Mouse (Mus musculus) forebrain, embryonic 10.5 days (tissue): ENCODE results near the gene Lrp3. TPM values are rescaled to one million over a fixed set of nuclear protein-coding genes. Genes with fewer than 3 reads are reported as not detected.

Experiments
- DNase-seq: peaks from one replicate; pipeline ENCODE4 v3.0.0-alpha.2; 2017; ENCODE audit warnings: low spot score; ENCODE audit errors: extremely low spot score
- H3K27ac ChIP-seq: fragments of 300-500 bp; sonication (generic); 2 replicates; pipeline ENCODE4 v1.5.1; 2016; ENCODE audit warnings: mild to moderate bottlenecking
- H3K27me3 ChIP-seq: fragments of 300-500 bp; sonication (generic); 2 replicates; pipeline ENCODE4 v1.6.1; 2016; ENCODE audit warnings: mild to moderate bottlenecking; ENCODE audit not compliant: poor library complexity, severe bottlenecking
- H3K36me3 ChIP-seq: fragments of 300-500 bp; sonication (generic); replicated peaks from 2 replicates; pipeline ENCODE4 v1.6.1; 2016; ENCODE audit warnings: mild to moderate bottlenecking, moderate library complexity
- H3K4me1 ChIP-seq: fragments of 300-500 bp; sonication (generic); 2 replicates; pipeline ENCODE4 v1.6.1; 2016
- H3K4me3 ChIP-seq: fragments of 300-500 bp; sonication (generic); 2 replicates; pipeline ENCODE4 v1.5.1; 2016; ENCODE audit warnings: mild to moderate bottlenecking, moderate library complexity
- H3K9me3 ChIP-seq: fragments of 300-500 bp; sonication (generic); 2 replicates; pipeline ENCODE4 v1.6.1; 2016; ENCODE audit warnings: mild to moderate bottlenecking, moderate library complexity
- WGBS: fragments of 180-500 bp; shearing (Covaris S2); methylation state at CpG from one replicate; pipeline ENCODE4 v1.1.7; 2016; 5-methylcytosine and 5-hydroxymethylcytosine counted together
- polyA plus RNA-seq: library from polyadenylated mRNA; unstranded; fragments of >200 nt; fragmentation: Nextera tagmentation; extraction: Ambion mirVana; gene quantifications from 2 replicates; pipeline ENCODE4 v1.2.1, GENCODE M21; 2016

Lrp3 gene
- polyA plus RNA-seq, 1 experiment from 2014 or later = 11.9 TPM

DNA sequence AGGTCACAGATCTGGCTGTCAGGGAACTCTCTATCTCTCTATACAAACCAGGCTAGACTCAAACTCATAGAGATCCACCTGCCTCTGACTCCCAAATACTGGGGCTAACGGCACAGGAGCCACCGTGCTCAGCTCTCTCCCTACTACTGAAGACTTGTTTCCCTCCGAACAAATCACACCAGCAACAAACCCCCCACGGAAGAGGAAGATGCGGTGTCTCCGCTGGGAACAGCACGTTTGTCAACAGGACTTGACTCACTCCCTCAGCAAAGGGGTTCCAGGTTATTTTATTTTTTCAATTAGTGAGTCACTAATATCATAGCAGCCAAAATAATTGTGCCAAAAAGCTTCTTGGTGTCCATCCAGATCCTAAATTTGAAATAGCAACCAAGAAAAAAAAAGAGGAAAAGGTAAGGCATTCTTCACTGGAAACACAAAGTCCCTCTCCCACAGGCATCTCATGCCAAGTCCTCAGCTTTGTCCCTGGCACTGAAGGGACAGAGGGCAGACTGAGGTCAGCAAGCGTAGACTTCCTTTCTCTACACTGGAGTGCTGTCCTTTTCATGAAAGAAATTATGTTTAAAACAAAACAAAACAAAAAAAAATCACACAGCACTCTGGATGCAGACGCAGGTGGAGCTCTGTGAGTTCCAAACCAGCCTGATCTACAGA, 5.5 kb upstream of the Lrp3 start:
- Histone ChIP-seq H3K9me3 (no peaks in the 10 kb centered on the region), H3K4me3 (no peak overlapping the region), H3K36me3 (no peaks in the 10 kb centered on the region), H3K27ac (no peak overlapping the region), H3K4me1 (peaks cover 6% of the 10 kb centered on the region), H3K27me3 (peaks cover 18% of the 10 kb centered on the region)
- 79% methylated on average over 9 of the region's 9 CpGs for WGBS
- DNase-seq = no peak

DNA sequence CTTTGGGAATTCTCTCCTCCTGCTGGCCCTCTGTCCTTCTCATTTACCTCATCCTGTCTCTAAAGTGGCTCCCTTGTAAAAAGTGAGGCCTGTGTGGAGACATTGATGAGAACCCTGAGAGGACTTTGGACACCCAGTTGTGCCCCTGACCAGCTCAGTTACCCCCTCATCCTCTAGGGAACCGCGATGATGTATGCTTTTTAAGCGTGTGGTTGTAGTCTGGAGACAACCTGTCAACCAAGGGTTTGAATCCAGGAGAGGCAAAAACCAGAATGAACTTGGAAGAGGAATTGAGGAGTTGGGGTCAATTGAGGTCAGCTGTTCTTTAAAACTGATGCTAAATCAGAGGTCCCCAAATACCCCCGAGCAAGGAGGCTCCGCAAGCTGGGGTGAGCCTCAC, 433 bp upstream of the Lrp3 start:
- Histone ChIP-seq H3K27ac (peak overlapping the region; percentile 95), H3K4me3 (peak overlapping the region; percentile 85), H3K36me3 (peaks cover 27% of the 10 kb centered on the region), H3K9me3 (no peaks in the 10 kb centered on the region), H3K27me3 (peaks cover 23% of the 10 kb centered on the region), H3K4me1 (peaks cover 36% of the 10 kb centered on the region)
- WGBS = 42% methylated on average over 5 of the region's 5 CpGs
- no peak for DNase-seq

DNA sequence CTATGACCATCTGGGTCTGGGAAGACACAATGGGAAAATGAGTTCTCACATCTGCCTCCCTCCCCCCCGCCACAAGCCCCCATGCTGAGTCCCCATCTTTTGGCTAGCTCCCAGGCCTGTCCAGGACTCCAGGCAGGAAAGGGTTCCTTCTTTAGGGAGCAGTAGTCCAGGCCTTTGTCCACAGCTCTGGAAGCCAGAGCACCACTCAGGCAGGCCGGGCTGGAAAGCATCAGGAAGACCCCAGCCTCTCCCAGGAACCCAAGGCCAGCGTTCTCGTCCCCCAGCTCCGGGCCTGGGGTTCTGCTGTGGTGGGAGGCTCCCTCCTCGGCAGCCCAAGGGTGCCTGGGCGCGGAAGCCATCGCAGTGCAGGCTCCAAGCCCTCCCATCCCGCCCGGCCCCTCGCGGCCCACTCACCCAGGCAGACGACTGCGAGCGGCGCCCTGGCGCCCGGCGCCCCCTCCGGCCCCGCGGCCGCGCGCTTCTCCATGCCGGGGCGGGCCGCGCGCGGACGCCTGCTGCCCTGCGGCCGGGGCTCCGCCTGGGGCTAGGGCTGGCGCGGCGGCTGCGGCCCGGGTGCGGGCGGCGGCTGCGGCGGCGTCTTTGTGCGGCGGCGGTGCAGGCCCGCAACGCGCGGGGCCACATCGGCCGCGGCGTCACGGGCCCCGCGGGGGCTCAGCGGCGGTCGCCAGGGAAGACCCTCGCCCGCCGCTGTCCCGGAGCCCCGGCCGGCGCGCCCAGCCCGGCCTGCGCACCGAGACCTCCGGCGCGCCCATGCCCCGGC, 666 bp downstream of the Lrp3 start:
- Histone ChIP-seq H3K4me3 (peak overlapping the region; percentile 85), H3K36me3 (peaks cover 38% of the 10 kb centered on the region), H3K9me3 (no peaks in the 10 kb centered on the region), H3K27ac (peak overlapping the region; percentile 95), H3K27me3 (peaks cover 23% of the 10 kb centered on the region), H3K4me1 (peaks cover 36% of the 10 kb centered on the region)
- WGBS = 6% methylated on average over 79 of the region's 79 CpGs
- DNase-seq = peak; percentile 52

DNA sequence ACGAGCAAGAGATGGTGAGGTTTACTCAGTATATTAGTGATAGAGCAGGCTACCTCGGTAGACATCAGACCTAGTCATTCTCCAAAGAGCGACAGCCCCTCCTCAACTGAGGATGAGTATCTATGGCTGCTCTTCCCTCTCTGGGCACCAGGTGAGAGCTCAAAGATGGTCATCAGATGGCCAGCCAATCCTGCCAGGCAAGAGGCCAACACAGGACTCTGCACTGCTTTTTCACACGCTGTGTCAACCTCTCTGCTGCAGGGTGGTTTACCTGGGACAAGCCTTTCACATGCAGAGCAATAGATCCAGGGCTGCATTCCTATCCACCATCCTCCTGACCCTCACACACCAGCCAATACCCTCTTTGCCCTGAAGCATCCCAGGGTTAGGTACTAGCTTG, 3.5 kb downstream of the Lrp3 start:
- DNase-seq = no peak
- 88% methylated on average over 4 of the region's 4 CpGs for WGBS
- Histone ChIP-seq H3K27me3 (peaks cover 14% of the 10 kb centered on the region), H3K36me3 (peaks cover 66% of the 10 kb centered on the region), H3K9me3 (peaks cover 3% of the 10 kb centered on the region; the same call in 1 of the 2 replicates), H3K27ac (no peak overlapping the region), H3K4me3 (no peak overlapping the region), H3K4me1 (peaks cover 32% of the 10 kb centered on the region)

DNA sequence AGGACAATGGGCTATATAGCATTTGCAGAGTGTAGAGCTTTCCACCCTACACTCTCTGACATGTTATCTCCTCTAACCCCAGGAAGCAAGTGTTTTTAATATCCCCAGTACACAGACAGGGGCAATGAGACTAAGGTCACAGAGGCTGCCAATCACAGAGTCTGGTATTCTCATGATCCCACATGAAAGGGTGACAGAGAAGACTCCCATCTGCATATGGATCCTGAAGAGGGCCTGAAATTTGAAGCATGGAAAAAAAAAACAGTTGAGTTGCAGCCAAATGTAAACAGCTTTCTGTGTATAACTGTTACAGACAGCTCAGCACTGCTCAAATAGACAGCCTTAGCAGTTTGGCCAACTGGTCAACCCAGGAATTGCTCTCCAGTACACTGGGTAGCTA, 15.5 kb downstream of the Lrp3 start:
- no peak for DNase-seq
- H3K27ac ChIP-seq = no peak overlapping the region
- peaks cover 3% of the 10 kb centered on the region; the same call in 1 of the 2 replicates for H3K9me3 ChIP-seq
- H3K4me1 ChIP-seq = no peaks in the 10 kb centered on the region
- no peak overlapping the region for H3K4me3 ChIP-seq
- H3K36me3 ChIP-seq = peaks cover 59% of the 10 kb centered on the region
- no peaks in the 10 kb centered on the region for H3K27me3 ChIP-seq

DNA sequence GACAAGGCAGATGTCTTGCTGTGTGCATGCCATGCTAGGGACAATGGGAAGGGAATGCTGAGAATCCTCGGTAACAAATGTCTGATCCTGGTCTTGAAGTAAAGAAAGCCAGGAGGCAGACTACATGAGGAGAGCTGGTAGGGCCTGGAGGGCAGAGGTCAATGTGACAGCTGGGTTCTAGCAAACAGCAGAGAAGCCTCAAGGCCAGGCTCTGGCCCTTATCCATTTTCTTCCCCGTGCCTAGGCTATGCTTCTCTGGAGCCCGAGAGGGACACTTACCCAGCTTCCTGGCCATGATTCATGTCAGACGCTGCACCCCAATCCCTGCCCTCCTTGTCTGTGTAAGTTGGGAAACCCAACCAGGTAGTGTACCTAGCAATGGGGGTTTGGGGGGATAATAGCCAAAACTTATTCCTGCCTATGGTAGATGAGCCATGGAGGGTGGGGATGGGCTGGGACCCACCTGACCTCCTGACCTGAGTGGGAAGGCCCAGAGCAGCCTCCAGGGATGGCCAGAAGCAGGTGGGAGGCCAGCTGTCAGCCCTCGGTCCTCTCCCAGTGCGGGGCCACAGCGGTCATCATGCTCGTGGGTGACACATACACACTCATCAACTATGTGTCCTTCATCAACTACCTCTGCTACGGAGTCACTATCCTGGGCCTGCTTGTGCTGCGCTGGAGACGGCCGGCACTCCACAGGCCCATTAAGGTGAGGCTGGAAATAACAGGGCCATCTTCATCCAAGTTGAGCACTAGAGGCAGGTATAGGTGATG, 16.1 kb downstream of the Lrp3 start:
- no peaks in the 10 kb centered on the region for H3K4me1 ChIP-seq
- no peak overlapping the region for H3K27ac ChIP-seq
- no peak for DNase-seq
- WGBS = 93% methylated on average over 12 of the region's 12 CpGs
- no peaks in the 10 kb centered on the region for H3K27me3 ChIP-seq
- H3K4me3 ChIP-seq = no peak overlapping the region
- peaks cover 53% of the 10 kb centered on the region for H3K36me3 ChIP-seq
- peaks cover 3% of the 10 kb centered on the region; the same call in 1 of the 2 replicates for H3K9me3 ChIP-seq

DNA sequence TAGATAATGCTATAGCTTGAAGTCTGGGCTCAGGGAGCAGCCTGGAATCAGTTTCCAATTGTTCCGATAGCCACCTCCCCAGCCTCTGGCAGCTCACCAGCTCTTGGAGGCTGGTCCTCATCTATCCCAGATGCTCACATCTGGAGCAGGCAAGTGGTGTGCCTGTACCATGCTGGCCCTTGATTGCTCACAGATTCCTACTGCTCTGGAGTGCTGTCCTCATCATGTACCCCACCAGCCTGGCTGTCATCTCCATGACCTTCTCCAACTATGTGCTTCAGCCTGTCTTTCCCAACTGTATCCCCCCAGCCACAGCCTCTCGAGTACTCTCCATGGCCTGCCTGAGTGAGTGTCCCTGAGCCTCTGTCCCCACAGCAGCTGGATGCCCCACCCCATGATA, 18.3 kb downstream of the Lrp3 start:
- no peak overlapping the region for H3K4me3 ChIP-seq
- no peak overlapping the region for H3K27ac ChIP-seq
- DNase-seq = no peak
- WGBS = 84% methylated on average over 2 of the region's 2 CpGs
- peaks cover 32% of the 10 kb centered on the region for H3K36me3 ChIP-seq
- H3K27me3 ChIP-seq = no peaks in the 10 kb centered on the region; the same call in 1 of the 2 replicates
- H3K9me3 ChIP-seq = peaks cover 3% of the 10 kb centered on the region; the same call in 1 of the 2 replicates
- H3K4me1 ChIP-seq = peaks cover 8% of the 10 kb centered on the region

DNA sequence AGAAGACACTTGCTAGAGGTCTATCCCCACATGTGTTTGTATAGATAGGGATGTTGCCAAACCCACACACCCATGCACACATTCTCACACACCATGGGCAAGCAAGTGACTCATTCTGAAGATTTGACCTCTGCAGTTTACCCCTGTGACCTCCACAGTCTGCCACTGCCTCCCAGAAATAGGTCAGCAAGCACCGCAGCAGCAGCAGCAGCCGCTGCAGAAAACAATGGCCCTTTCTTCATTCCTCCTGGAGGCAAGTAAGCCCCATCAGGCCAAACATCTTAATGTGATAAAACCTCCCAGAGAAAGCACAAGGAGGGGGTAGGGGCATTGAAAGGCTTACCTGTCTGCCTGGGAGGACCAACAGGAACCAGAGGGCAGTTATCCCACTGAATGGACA, 24.0 kb downstream of the Lrp3 start:
- Histone ChIP-seq H3K27ac (no peak overlapping the region), H3K4me3 (no peak overlapping the region), H3K4me1 (peaks cover 33% of the 10 kb centered on the region), H3K9me3 (no peaks in the 10 kb centered on the region), H3K36me3 (no peaks in the 10 kb centered on the region), H3K27me3 (peaks cover 35% of the 10 kb centered on the region)
- DNase-seq = no peak
- 5% methylated on average over 2 of the region's 2 CpGs for WGBS

DNA sequence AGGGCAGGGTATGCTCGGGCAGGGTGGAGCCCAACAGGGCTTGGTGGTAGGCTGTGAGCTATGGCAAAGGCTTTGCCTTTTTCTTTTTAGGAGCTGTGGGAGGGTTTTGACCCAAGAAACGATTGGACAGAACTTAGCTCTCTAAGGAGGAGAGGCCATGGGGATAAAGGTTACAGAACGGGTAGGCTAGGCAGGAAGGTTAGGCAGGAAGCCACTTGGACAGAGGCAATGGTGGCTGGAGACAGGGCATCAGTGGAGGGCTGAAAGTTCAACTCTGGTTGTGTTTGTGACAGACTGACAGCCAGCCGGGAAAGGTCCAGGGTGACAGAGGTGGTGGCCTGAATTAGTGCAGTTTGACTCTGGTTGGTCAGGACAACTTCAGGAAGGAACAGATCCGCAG, 25.6 kb downstream of the Lrp3 start:
- 76% methylated on average over 5 of the region's 5 CpGs for WGBS
- H3K4me3 ChIP-seq = no peak overlapping the region
- no peak overlapping the region for H3K27ac ChIP-seq
- no peak for DNase-seq
- no peaks in the 10 kb centered on the region for H3K9me3 ChIP-seq
- peaks cover 50% of the 10 kb centered on the region for H3K27me3 ChIP-seq
- peaks cover 49% of the 10 kb centered on the region for H3K4me1 ChIP-seq
- no peaks in the 10 kb centered on the region for H3K36me3 ChIP-seq

DNA sequence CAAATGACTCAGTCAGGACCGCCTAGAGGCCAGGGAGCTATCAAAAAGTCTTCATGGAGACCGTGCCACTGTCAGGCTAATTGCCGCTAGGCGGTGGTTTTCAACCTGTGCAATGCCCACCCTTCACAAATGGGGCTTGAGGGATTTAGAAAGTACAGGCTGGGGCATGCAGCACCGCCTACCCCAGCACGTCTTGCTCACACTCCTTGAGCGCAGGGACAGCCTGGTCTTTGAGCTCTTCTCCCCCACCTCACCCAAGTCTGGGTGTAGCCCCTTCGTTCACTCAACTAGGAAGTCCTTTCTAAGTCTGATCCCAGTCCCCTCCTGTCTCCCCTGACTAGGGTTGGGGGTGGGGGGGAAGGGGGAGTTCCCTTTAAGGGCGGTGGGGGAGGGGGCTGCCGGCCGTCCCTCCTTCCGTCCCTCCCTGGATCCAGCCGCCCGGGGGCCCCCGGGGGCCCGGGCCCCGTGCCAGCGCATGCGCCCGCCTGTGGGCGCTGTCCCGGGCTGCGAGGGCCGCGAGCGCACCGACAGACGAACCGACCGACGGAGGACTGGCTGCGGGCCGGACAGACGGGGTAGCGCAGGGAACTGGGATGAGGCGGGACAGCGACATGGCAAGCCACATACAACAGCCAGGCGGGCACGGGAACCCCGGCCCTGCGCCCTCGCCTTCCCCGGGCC, 29.3 kb downstream of the Lrp3 start, which contains the start of gene Slc7a10:
Slc7a10 (plus strand) TSS at position 497 of the 681 bp plus-strand sequence.
- peak; percentile 27 for DNase-seq
- Histone ChIP-seq H3K4me3 (peak within 1 kb of the TSS; percentile 54), H3K4me1 (peaks cover 33% of the 10 kb centered on the region), H3K27me3 (peaks cover 63% of the 10 kb centered on the region), H3K36me3 (no peaks in the 10 kb centered on the region), H3K9me3 (peaks cover 15% of the 10 kb centered on the region), H3K27ac (peak within 1 kb of the TSS; percentile 40)
- WGBS = under 1% methylated on average over 43 of the region's 43 CpGs

DNA sequence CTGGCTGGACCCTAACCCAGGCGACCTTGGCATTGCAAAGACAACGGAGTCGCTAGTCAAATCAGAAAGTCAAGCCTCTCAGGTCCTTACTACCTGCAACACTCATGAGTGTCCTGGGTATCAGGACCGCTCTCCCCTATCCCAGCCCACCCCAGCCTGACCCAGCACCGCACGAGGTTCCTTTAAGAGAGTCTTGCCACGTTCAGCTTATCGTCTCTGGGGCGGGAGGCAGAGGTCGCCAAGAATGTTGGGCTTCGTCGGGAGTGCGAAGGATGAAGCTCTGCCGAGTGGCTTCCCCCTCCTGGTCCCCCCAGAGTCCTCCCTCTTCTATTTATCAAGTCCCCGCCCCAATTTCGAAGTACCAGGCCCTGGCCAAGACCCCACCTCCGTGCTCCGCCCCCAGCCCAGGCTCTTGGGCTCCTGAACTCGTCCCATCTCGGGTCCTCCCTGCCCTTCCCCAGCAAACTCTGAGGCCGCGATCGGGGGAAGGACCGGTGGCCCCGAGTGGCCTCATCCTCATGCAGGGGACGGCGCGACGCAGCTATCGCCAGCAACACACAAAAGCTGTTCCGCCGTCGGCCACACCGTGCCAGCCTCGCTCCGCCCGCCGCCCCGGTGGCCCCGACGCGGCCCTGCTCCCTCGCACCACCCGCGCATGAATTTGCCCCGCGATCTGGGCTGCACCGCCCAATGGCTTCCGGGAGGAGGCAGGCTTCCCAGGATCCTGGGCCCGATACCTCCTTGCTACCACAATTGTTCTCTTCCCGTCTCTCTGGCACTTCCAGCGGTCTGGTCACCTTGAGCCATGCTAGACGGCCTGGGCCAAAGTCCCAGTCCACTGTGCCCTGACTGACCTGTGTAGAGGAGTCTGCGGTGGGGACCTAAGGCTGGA, 30.2 kb downstream of the Lrp3 start:
- peak overlapping the region; percentile 54 for H3K4me3 ChIP-seq
- peaks cover 24% of the 10 kb centered on the region for H3K4me1 ChIP-seq
- peak overlapping the region; percentile 40 for H3K27ac ChIP-seq
- under 1% methylated on average over 54 of the region's 54 CpGs for WGBS
- DNase-seq = peak; percentile 54
- no peaks in the 10 kb centered on the region for H3K36me3 ChIP-seq
- H3K27me3 ChIP-seq = peaks cover 63% of the 10 kb centered on the region
- H3K9me3 ChIP-seq = peaks cover 15% of the 10 kb centered on the region
